27 mouse cellular contexts compared by ENCODE assay signal in genomic region chr11:33140111-33140460, GRCm38 (mm10). TPM values are rescaled to one million over a fixed set of nuclear protein-coding genes. Genes with fewer than 3 reads are reported as not detected.
DNase-seq lines count a peak whose midpoint lies in the region; ATAC-seq and TF ChIP-seq lines count a peak whose summit lies in the region.
"Had no signal": no experiment of that assay in that cellular context is flagged by ENCODE, and none has a peak within 500 bp of the region (broad histone marks: within the 10 kb centered on the region; RNA-seq: fewer than 3 reads in every experiment).

No protein-coding gene starts in this region.

- peak; percentile 4 to 12 for DNase-seq in cerebellum, adult 2 months
- DNase-seq in cerebellum, adult 8-10 months: no peak
- peak; percentile 20 for DNase-seq in forebrain, embryonic 11.5 days (ENCODE audit: low spot score)
- DNase-seq in forebrain, postnatal 0 days: no peak
- DNase-seq in testis, postnatal 10 days (ENCODE audit: low spot score): peak; percentile 37
- DNase-seq in testis, postnatal 14 days (ENCODE audit: low spot score): no peak
- no peak for DNase-seq in lung, postnatal 10 days
- DNase-seq: adrenal gland, adult 8-10 months; adrenal gland, postnatal 25 days; cerebellum, adult 11-12 months; embryo, embryonic 11 days; gastrocnemius, adult 2 months; gastrocnemius, postnatal 14 days; heart, postnatal 14 days; heart, postnatal 4 days had no signal

- H3K27ac ChIP-seq in cerebellum, adult 2 months (ENCODE audit: insufficient read depth, low read length): no peak overlapping the region
- no peak overlapping the region for H3K27ac ChIP-seq in forebrain, embryonic 11.5 days (ENCODE audit: low read depth, low read length)
- no peak overlapping the region for H3K27ac ChIP-seq in forebrain, postnatal 0 days (ENCODE audit: low read depth, low read length)
- H3K27ac ChIP-seq: embryonic facial prominence, embryonic 10.5 days; embryonic facial prominence, embryonic 13.5 days; forebrain, embryonic 13.5 days; gastrocnemius, adult 2 months; heart, adult 2 months; heart, embryonic 10.5 days; heart, embryonic 13.5 days; hindbrain, embryonic 12.5 days; hindbrain, embryonic 15.5 days; intestine, embryonic 15.5 days had no signal

- H3K27me3 ChIP-seq in cerebellum, adult 2 months (ENCODE audit: control insufficient read depth, insufficient read depth, low read length): no peaks in the 10 kb centered on the region
- H3K27me3 ChIP-seq in forebrain, embryonic 11.5 days (ENCODE audit: control insufficient read depth, insufficient read depth, low read length): peaks cover 10% of the 10 kb centered on the region
- no peaks in the 10 kb centered on the region; the same call in 1 of the 2 replicates for H3K27me3 ChIP-seq in forebrain, postnatal 0 days (ENCODE audit: insufficient read depth, low read length)
- H3K27me3 ChIP-seq: hindbrain, embryonic 15.5 days had no signal

- no peak overlapping the region for H3K9ac ChIP-seq in forebrain, embryonic 11.5 days (ENCODE audit: low read length)
- H3K9ac ChIP-seq in forebrain, postnatal 0 days: no peak overlapping the region
- H3K9ac ChIP-seq: embryonic facial prominence, embryonic 13.5 days; forebrain, embryonic 13.5 days; heart, embryonic 13.5 days; hindbrain, embryonic 12.5 days; hindbrain, embryonic 15.5 days; intestine, embryonic 15.5 days had no signal

- H3K9me3 ChIP-seq in forebrain, embryonic 11.5 days (ENCODE audit: control insufficient read depth, low read length): no peaks in the 10 kb centered on the region
- no peaks in the 10 kb centered on the region for H3K9me3 ChIP-seq in forebrain, postnatal 0 days (ENCODE audit: low read length)
- H3K9me3 ChIP-seq: embryonic facial prominence, embryonic 10.5 days; embryonic facial prominence, embryonic 13.5 days; forebrain, embryonic 13.5 days; heart, embryonic 10.5 days; heart, embryonic 13.5 days; hindbrain, embryonic 12.5 days; hindbrain, embryonic 15.5 days; intestine, embryonic 15.5 days had no signal

- H3K4me2 ChIP-seq in forebrain, embryonic 11.5 days (ENCODE audit: low read depth, low read length, severe bottlenecking): no peak overlapping the region
- no peak overlapping the region for H3K4me2 ChIP-seq in forebrain, postnatal 0 days (ENCODE audit: low read depth)
- H3K4me2 ChIP-seq: embryonic facial prominence, embryonic 13.5 days; forebrain, embryonic 13.5 days; heart, embryonic 13.5 days; hindbrain, embryonic 12.5 days; hindbrain, embryonic 15.5 days; intestine, embryonic 15.5 days had no signal

- H3K36me3 ChIP-seq in forebrain, embryonic 11.5 days (ENCODE audit: control insufficient read depth, insufficient read depth, low read length): no peaks in the 10 kb centered on the region
- no peaks in the 10 kb centered on the region for H3K36me3 ChIP-seq in forebrain, postnatal 0 days (ENCODE audit: insufficient read depth)
- H3K36me3 ChIP-seq: embryonic facial prominence, embryonic 10.5 days; embryonic facial prominence, embryonic 13.5 days; heart, embryonic 10.5 days; heart, embryonic 13.5 days; hindbrain, embryonic 12.5 days; hindbrain, embryonic 15.5 days; intestine, embryonic 15.5 days had no signal

- TF ChIP-seq CTCF in cerebellum, adult 2 months (IDR thresholded peaks at IDR 0.05; ENCODE audit: borderline replicate concordance, insufficient read depth, low read depth, low read length): no peak
- TF ChIP-seq CTCF in forebrain, postnatal 0 days (IDR thresholded peaks at IDR 0.05; ENCODE audit: low read depth): no peak

- WGBS in cerebellum, adult 2 months: 46% methylated on average over 5 of the region's 5 CpGs
- WGBS in forebrain, embryonic 11.5 days: 89% methylated on average over 5 of the region's 5 CpGs
- 77% methylated on average over 5 of the region's 5 CpGs for WGBS in forebrain, postnatal 0 days

- no peak overlapping the region for H3K4me3 ChIP-seq in cerebellum, adult 2 months (replicated peaks; ENCODE audit: insufficient read depth, low read depth, low read length)
- H3K4me3 ChIP-seq in forebrain, embryonic 11.5 days (ENCODE audit: low read depth, low read length): no peak overlapping the region
- H3K4me3 ChIP-seq in forebrain, postnatal 0 days (ENCODE audit: low read depth, low read length): no peak overlapping the region
- H3K4me3 ChIP-seq: embryonic facial prominence, embryonic 10.5 days; embryonic facial prominence, embryonic 13.5 days; erythroblast, embryonic 14.5 days; forebrain, embryonic 13.5 days; gastrocnemius, adult 2 months; heart, adult 2 months; heart, embryonic 10.5 days; heart, embryonic 13.5 days; hindbrain, embryonic 12.5 days; hindbrain, embryonic 15.5 days; intestine, embryonic 15.5 days had no signal

- ATAC-seq in forebrain, embryonic 11.5 days (replicated peaks; ENCODE audit: low FRiP score): no peak
- no peak for ATAC-seq in forebrain, postnatal 0 days
- ATAC-seq: activated CD4-positive, CD25-positive, alpha-beta regulatory T cell, adult 4 months; forebrain, embryonic 13.5 days; forebrain, embryonic 16.5 days; intestine, embryonic 15.5 days had no signal

- no peaks in the 10 kb centered on the region; the same call in 1 of the 2 replicates for H3K4me1 ChIP-seq in cerebellum, adult 2 months (ENCODE audit: control insufficient read depth, insufficient read depth, low read length)
- H3K4me1 ChIP-seq in forebrain, embryonic 11.5 days (replicated peaks; ENCODE audit: control insufficient read depth, insufficient read depth, low read length): peaks cover 4% of the 10 kb centered on the region; the same call in 1 of the 2 replicates
- no peaks in the 10 kb centered on the region; the same call in 1 of the 2 replicates for H3K4me1 ChIP-seq in forebrain, postnatal 0 days (ENCODE audit: insufficient read depth)
- H3K4me1 ChIP-seq: intestine, embryonic 15.5 days had no signal

- no peak for TF ChIP-seq POLR2A in cerebellum, adult 2 months (IDR thresholded peaks at IDR 0.05; ENCODE audit: borderline replicate concordance, insufficient read depth, low read length)

RNA-seq across cellular contexts. Expression of gene Fgf18, which starts 7.1 kb away (rescaled TPM):
- 5.4 and 7.2 TPM in 2 replicates for polyA plus RNA-seq in cerebellum, adult 2 months (2012; rRNA removed)
- polyA plus RNA-seq in forebrain, embryonic 11.5 days (2014; fragmentation: Nextera tagmentation; extraction: Ambion mirVana): 2.7 and 4.1 TPM in 2 replicates
- total RNA-seq in forebrain, postnatal 0 days (2014; rRNA removed): 5.9 and 8.1 TPM in 2 replicates
- 3.9 and 5.2 TPM in 2 replicates for polyA plus RNA-seq in forebrain, postnatal 0 days (2015; fragmentation: Nextera tagmentation; extraction: Ambion mirVana)
- polyA plus RNA-seq: activated CD4-positive, CD25-positive, alpha-beta regulatory T cell, adult 4 months; erythroblast, embryonic 14.5 days had no signal

RNA-seq across cellular contexts. Expression of gene Npm1, which starts 22.9 kb away (rescaled TPM):
- 255 and 267 TPM in 2 replicates for polyA plus RNA-seq in cerebellum, adult 2 months (2012; rRNA removed)
- polyA plus RNA-seq in forebrain, embryonic 11.5 days (2014; fragmentation: Nextera tagmentation; extraction: Ambion mirVana): 1,065 and 1,104 TPM in 2 replicates
- total RNA-seq in forebrain, postnatal 0 days (2014; rRNA removed): 452 and 473 TPM in 2 replicates
- 400 and 441 TPM in 2 replicates for polyA plus RNA-seq in forebrain, postnatal 0 days (2015; fragmentation: Nextera tagmentation; extraction: Ambion mirVana)

Comparison
In these comparisons a context has a peak if more than half of its experiments do, and no peak if none do; other contexts are left out.
1. DNase-seq: peak in cerebellum, adult 2 months (2 of 2), forebrain, embryonic 11.5 days (single experiment) and testis, postnatal 10 days (single experiment); none in cerebellum, adult 8-10 months (single experiment), forebrain, postnatal 0 days (single experiment), testis, postnatal 14 days (single experiment) and lung, postnatal 10 days (single experiment).